Mouse (Mus musculus) lung, postnatal 0 days (tissue): Measurements from ENCODE around the gene Ifi205. TPM values are rescaled to one million over a fixed set of nuclear protein-coding genes. Genes with fewer than 3 reads are reported as not detected.
A peak's percentile ranks its signal among the peaks of the same experiment; 100 is the strongest.

Source experiments
- ATAC-seq: fragments of 200-750 bp; cut with Nextera tagmentation; 2 replicates; pipeline ENCODE4 v1.8.0; 2017; ENCODE audit warnings: moderate library complexity
- DNase-seq: peaks from one replicate; pipeline ENCODE4 v3.0.0-alpha.2; 2016; ENCODE audit warnings: low spot score
- H3K27ac ChIP-seq: fragments of 300-500 bp; sonication (generic); 2 replicates; pipeline ENCODE4 v1.5.1; 2014; ENCODE audit warnings: antibody characterized with exemption, mild to moderate bottlenecking, low read length, mixed read lengths
- H3K27me3 ChIP-seq: fragments of 300-500 bp; sonication (generic); replicated peaks from 2 replicates; pipeline ENCODE4 v1.6.1; 2014; ENCODE audit warnings: low read length, mixed read lengths; ENCODE audit not compliant: insufficient read depth
- H3K36me3 ChIP-seq: fragments of 300-500 bp; sonication (generic); 2 replicates; pipeline ENCODE4 v1.6.1; 2014; ENCODE audit warnings: low read length, mixed read lengths; ENCODE audit not compliant: insufficient read depth
- H3K4me1 ChIP-seq: fragments of 300-500 bp; sonication (generic); 2 replicates; pipeline ENCODE4 v1.6.1; 2014; ENCODE audit warnings: antibody characterized with exemption, low read depth, low read length, mixed read lengths; ENCODE audit not compliant: insufficient read depth
- H3K4me2 ChIP-seq: fragments of 300-500 bp; sonication (generic); replicated peaks from 2 replicates; pipeline ENCODE4 v1.6.1; 2014; ENCODE audit warnings: low read depth, mild to moderate bottlenecking, low read length, moderate library complexity, mixed read lengths
- H3K4me3 ChIP-seq: fragments of 300-500 bp; sonication (generic); 2 replicates; pipeline ENCODE4 v1.5.1; 2014; ENCODE audit warnings: low read depth, low read length
- H3K9ac ChIP-seq: fragments of 300-500 bp; sonication (generic); replicated peaks from 2 replicates; pipeline ENCODE4 v1.6.1; 2014; ENCODE audit warnings: low read depth, mild to moderate bottlenecking
- H3K9me3 ChIP-seq: fragments of 300-500 bp; sonication (generic); 2 replicates; pipeline ENCODE4 v1.6.1; 2016; ENCODE audit warnings: low read length, mixed read lengths
- CTCF ChIP-seq: IDR thresholded peaks from 2 replicates; pipeline ENCODE4 v1.5.1; 2016; ENCODE audit warnings: antibody characterized with exemption, mild to moderate bottlenecking
- EP300 ChIP-seq: IDR thresholded peaks from 2 replicates; pipeline ENCODE4 v1.6.1; 2016; ENCODE audit warnings: antibody characterized with exemption, mild to moderate bottlenecking, control low read depth
- WGBS: fragments of 180-500 bp; shearing (Covaris S2); extraction: QIAGEN DNeasy Blood & Tissue Kit; methylation state at CpG from one replicate; pipeline ENCODE4 v1.1.7; 2014; 5-methylcytosine and 5-hydroxymethylcytosine counted together
- polyA plus RNA-seq: library from polyadenylated mRNA; unstranded; fragments of >200 nt; fragmentation: Nextera tagmentation; extraction: Ambion mirVana; gene quantifications from 2 replicates; pipeline ENCODE4 v1.2.1, GENCODE M21; 2015

Ifi205 gene
- polyA plus RNA-seq: 0.33 and 0.37 TPM in 2 replicates

DNA sequence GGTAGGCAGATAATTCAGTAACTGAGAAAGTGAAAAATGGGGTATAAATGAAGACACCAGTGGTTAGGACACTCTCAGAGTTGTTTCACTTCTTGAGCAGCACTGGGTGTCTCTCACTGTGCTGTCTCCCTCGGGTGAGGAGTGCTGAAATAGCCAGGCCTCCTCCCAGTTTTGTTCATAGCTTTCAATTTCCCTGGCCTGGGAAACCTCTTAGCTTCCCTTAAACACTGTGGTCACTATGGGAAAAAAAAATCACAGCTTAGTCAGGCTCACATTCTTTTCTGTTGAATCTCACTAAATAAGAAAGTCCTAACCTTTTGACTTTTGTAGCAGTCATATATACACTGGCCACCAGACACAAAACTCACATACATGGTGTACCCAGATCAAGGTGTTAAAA lies at the start of gene Ifi205:
TSS of gene Ifi205 (minus strand) at position 113 of the 400 bp plus-strand sequence.
- ATAC-seq: no peak
- H3K9ac ChIP-seq: no peak within 1 kb of the TSS

GRCm38 (mm10) chr1:174066305-174066704 lies 34.7 kb upstream of the Ifi205 start, which contains the start of gene Olfr430:
Gene Olfr430, plus strand, starts transcription at chr1:174066605.
- no peak within 1 kb of the TSS for H3K27ac ChIP-seq
- H3K27me3 ChIP-seq: no peaks in the 10 kb centered on the region
- H3K4me3 ChIP-seq: no peak within 1 kb of the TSS
- H3K36me3 ChIP-seq: no peaks in the 10 kb centered on the region
- no peak within 1 kb of the TSS for H3K4me2 ChIP-seq
- H3K4me1 ChIP-seq: no peaks in the 10 kb centered on the region
- no peak within 1 kb of the TSS for H3K9ac ChIP-seq
- no peak for DNase-seq
- no peaks in the 10 kb centered on the region for H3K9me3 ChIP-seq
- WGBS: 83% methylated on average over 3 of the region's 3 CpGs
- TF ChIP-seq EP300 (no peak), CTCF (no peak)
- no peak for ATAC-seq

More for the DNA sequence above, at the start of gene Ifi205:
- 30% methylated on average over 1 of the region's 1 CpGs for WGBS
- Histone ChIP-seq H3K4me3 (no peak within 1 kb of the TSS), H3K27me3 (no peaks in the 10 kb centered on the region), H3K4me2 (no peak within 1 kb of the TSS), H3K36me3 (no peaks in the 10 kb centered on the region), H3K27ac (no peak within 1 kb of the TSS), H3K4me1 (no peaks in the 10 kb centered on the region), H3K9me3 (no peaks in the 10 kb centered on the region)
- TF ChIP-seq EP300: no peak
- TF ChIP-seq CTCF: no peak
- no peak for DNase-seq

DNA sequence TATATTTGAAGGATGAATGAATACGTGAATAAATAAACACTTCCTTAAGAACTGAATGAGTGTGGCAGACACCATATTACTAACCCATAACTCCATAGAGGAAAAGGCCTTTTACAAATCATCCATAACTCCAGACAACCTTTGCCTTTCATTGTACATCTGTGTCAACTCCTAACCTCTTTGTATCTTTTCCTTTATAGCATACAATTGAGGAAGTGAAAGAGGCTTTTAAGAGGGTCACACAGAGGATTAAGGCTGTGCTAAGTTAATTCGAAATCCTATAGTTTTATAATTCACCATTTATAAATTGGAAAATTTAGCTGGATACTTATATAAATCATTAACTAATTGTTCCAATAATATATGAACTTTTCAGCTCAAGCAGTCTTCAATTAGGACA lies 23.6 kb upstream of the Ifi205 start:
- H3K27me3 ChIP-seq: no peaks in the 10 kb centered on the region
- no peak for TF ChIP-seq EP300
- no peak for TF ChIP-seq CTCF
- no peaks in the 10 kb centered on the region for H3K9me3 ChIP-seq

GRCm38 (mm10) chr1:174052981-174053380 lies 21.4 kb upstream of the Ifi205 start:
- 0 out of 2 replicates have a peak, but pooled peaks have one; percentile 16 for ATAC-seq
- 64% methylated on average over 3 of the region's 3 CpGs for WGBS

More for the DNA sequence above, 23.6 kb upstream of the Ifi205 start:
- no peak for ATAC-seq
- no peak for DNase-seq
- 70% methylated on average over 2 of the region's 2 CpGs for WGBS
- no peak overlapping the region for H3K4me2 ChIP-seq
- no peak overlapping the region for H3K9ac ChIP-seq
- no peak overlapping the region for H3K4me3 ChIP-seq
- no peak overlapping the region for H3K27ac ChIP-seq
- no peaks in the 10 kb centered on the region for H3K4me1 ChIP-seq
- no peaks in the 10 kb centered on the region for H3K36me3 ChIP-seq

DNA sequence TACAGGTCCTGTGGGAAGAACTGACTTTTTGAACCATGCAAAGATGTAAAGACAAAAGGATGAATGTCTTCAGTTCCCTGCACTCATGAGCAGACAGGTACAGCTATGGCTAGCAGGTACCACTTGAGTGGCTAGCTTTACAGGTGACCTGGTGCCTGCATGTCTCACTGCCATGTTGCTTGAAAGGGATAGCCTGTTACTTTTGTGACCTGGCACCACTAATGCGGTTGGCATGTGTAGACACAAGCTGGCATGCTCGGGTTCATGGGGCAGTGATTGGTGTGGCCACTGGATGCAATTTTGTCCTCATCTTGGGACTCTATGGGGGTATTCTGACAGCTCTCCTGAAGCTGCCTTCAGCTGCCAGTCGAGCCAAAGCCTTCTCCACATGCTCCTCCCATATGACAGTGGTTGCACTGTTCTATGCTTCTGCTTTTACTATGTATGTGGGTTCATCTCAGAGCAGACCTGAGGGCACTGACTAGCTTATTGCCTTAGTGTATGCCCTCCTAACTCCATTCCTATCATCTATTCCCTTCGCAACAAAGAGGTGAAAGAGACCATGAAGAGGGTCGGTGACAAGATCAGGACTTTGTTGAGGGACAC lies 20.4 kb upstream of the Ifi205 start:
- H3K4me3 ChIP-seq: no peak overlapping the region
- 72% methylated on average over 5 of the region's 5 CpGs for WGBS
- TF ChIP-seq CTCF: no peak
- no peak for TF ChIP-seq EP300
- H3K4me2 ChIP-seq: no peak overlapping the region
- H3K9me3 ChIP-seq: no peaks in the 10 kb centered on the region
- no peaks in the 10 kb centered on the region for H3K27me3 ChIP-seq
- H3K27ac ChIP-seq: no peak overlapping the region
- no peak overlapping the region for H3K9ac ChIP-seq
- no peaks in the 10 kb centered on the region for H3K4me1 ChIP-seq
- ATAC-seq (no peak), DNase-seq (no peak)
- no peaks in the 10 kb centered on the region for H3K36me3 ChIP-seq

More at GRCm38 (mm10) chr1:174052981-174053380, 21.4 kb upstream of the Ifi205 start:
- no peak overlapping the region for H3K4me2 ChIP-seq
- TF ChIP-seq CTCF (no peak), EP300 (no peak)
- no peaks in the 10 kb centered on the region for H3K36me3 ChIP-seq
- no peak overlapping the region for H3K27ac ChIP-seq
- no peaks in the 10 kb centered on the region for H3K27me3 ChIP-seq
- DNase-seq: peak; percentile 65
- no peak overlapping the region for H3K9ac ChIP-seq
- H3K9me3 ChIP-seq: no peaks in the 10 kb centered on the region
- H3K4me3 ChIP-seq: no peak overlapping the region
- no peaks in the 10 kb centered on the region for H3K4me1 ChIP-seq

DNA sequence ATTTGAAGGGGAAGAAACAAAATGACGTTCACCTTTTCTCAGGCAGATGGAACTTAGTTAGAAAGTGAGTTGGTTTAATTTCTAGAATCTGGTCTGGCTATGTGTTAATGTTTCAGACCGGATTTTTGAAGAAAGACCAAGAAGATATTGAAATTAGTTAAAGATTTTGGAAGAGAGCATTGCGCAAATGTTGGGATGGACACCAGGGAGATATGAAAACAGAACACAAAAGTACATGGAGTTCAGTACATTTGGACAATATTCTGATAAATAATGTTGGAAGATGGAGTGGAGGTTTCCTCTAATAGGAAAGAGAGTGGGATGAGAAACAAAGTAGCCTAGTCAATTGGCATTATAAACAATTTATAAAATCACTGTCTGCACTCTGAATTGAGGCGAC lies 19.9 kb upstream of the Ifi205 start:
- Histone ChIP-seq H3K9me3 (no peaks in the 10 kb centered on the region), H3K27me3 (no peaks in the 10 kb centered on the region), H3K4me1 (no peaks in the 10 kb centered on the region), H3K4me3 (no peak overlapping the region), H3K36me3 (no peaks in the 10 kb centered on the region), H3K9ac (no peak overlapping the region), H3K4me2 (no peak overlapping the region), H3K27ac (no peak overlapping the region)
- WGBS: 78% methylated on average over 4 of the region's 4 CpGs
- no peak for DNase-seq
- TF ChIP-seq EP300 (peak; percentile 49; the same call in 1 of the 2 replicates), CTCF (no peak)
- ATAC-seq: no peak
